Mouse (Mus musculus): ENCODE results near the gene Ptprh.

DNA sequence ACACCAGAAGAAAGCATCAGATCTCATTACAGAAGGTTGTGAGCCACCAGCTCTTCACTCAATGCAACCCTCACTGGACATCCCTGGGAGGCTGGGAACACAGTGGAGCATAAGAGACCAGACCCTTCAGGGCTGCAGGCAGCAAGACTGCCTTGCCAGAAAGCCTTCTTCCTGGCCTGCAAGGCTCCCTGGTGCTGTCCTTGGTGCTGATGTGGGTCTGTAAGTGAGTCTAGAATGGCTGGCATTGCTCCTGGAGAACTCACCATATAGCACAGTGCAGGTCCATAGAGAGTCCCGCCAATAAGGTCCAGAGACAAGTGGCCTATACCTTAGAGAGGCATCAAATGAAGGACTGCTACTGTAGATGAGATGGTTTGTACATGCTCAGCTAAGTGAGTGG, 16.1 kb upstream of the Ptprh start:
- TF ChIP-seq CTCF (IDR thresholded peaks at IDR 0.05; ENCODE audit: borderline replicate concordance, extremely low read depth, insufficient read depth, insufficient read length) (no peak), POLR2A (IDR thresholded peaks at IDR 0.05; ENCODE audit: borderline replicate concordance, extremely low read depth, insufficient read depth, insufficient read length, poor library complexity, severe bottlenecking) (no peak)
